Mouse (Mus musculus) forebrain, embryonic 10.5 days (tissue): ENCODE measurements around the gene Gm20379. TPM values are rescaled to one million over a fixed set of nuclear protein-coding genes. Genes with fewer than 3 reads are reported as not detected.

Experiments used
- DNase-seq: peaks from one replicate; pipeline ENCODE4 v3.0.0-alpha.2; 2017; ENCODE audit warnings: low spot score; ENCODE audit errors: extremely low spot score
- H3K27ac ChIP-seq: fragments of 300-500 bp; sonication (generic); 2 replicates; pipeline ENCODE4 v1.5.1; 2016; ENCODE audit warnings: mild to moderate bottlenecking
- H3K27me3 ChIP-seq: fragments of 300-500 bp; sonication (generic); 2 replicates; pipeline ENCODE4 v1.6.1; 2016; ENCODE audit warnings: mild to moderate bottlenecking; ENCODE audit not compliant: poor library complexity, severe bottlenecking
- H3K36me3 ChIP-seq: fragments of 300-500 bp; sonication (generic); replicated peaks from 2 replicates; pipeline ENCODE4 v1.6.1; 2016; ENCODE audit warnings: mild to moderate bottlenecking, moderate library complexity
- H3K4me1 ChIP-seq: fragments of 300-500 bp; sonication (generic); 2 replicates; pipeline ENCODE4 v1.6.1; 2016
- H3K4me3 ChIP-seq: fragments of 300-500 bp; sonication (generic); 2 replicates; pipeline ENCODE4 v1.5.1; 2016; ENCODE audit warnings: mild to moderate bottlenecking, moderate library complexity
- H3K9me3 ChIP-seq: fragments of 300-500 bp; sonication (generic); 2 replicates; pipeline ENCODE4 v1.6.1; 2016; ENCODE audit warnings: mild to moderate bottlenecking, moderate library complexity
- WGBS: fragments of 180-500 bp; shearing (Covaris S2); methylation state at CpG from one replicate; pipeline ENCODE4 v1.1.7; 2016; 5-methylcytosine and 5-hydroxymethylcytosine counted together
- polyA plus RNA-seq: library from polyadenylated mRNA; unstranded; fragments of >200 nt; fragmentation: Nextera tagmentation; extraction: Ambion mirVana; gene quantifications from 2 replicates; pipeline ENCODE4 v1.2.1, GENCODE M21; 2016

Gm20379 gene
- 1.0 and 1.5 TPM in 2 replicates for polyA plus RNA-seq

DNA sequence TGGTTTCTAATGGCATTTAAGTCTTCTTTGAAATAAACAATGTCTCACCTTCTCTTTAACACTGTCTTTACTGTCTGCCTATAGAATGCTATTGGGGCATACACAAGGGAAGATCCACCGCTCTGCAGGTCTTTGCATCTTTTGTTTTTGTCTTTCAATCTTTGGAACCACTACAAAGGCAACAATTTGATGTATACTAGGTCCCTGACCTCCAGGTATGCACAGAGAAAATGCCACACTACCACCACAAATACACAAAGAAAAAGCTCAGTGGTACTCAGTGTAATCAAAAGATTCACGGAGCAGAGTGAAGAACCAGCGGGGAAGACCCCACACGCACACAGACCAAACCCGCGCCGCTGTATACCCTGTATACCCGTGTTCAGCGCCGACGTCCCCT, at the start of gene Gm20379:
Gene Gm20379 (plus strand): TSS at position 301 of the 400 bp plus-strand sequence.
- H3K4me1 ChIP-seq, result no peaks in the 10 kb centered on the region
- H3K9me3 ChIP-seq, result no peaks in the 10 kb centered on the region
- WGBS, result 96% methylated on average over 11 of the region's 11 CpGs
- H3K4me3 ChIP-seq, result no peak within 1 kb of the TSS
- DNase-seq, result no peak
- peaks cover 56% of the 10 kb centered on the region for H3K36me3 ChIP-seq
- H3K27me3 ChIP-seq, result no peaks in the 10 kb centered on the region
- no peak within 1 kb of the TSS for H3K27ac ChIP-seq

DNA sequence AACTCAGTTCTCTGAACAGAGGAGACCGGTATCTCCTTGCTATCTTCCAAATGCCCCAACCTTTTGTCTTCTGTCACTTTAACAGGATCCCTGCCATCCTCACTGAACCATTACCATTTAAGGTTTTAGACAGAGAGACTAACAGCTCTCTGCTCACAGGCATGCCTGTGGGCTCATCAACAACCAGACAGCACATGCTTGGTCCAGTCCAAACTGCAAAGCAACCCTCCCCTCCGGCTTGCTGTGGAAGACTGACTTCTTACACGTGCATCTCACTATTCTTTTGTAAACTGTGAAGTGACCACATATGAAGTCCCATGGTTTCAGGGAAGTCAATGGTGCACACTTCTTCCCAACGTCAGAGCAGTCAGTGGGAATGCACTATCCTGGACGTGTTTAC, 44.5 kb upstream of the Gm20379 start:
- no peak overlapping the region for H3K4me3 ChIP-seq
- 91% methylated on average over 5 of the region's 5 CpGs for WGBS
- H3K4me1 ChIP-seq, result no peaks in the 10 kb centered on the region
- DNase-seq, result no peak
- H3K9me3 ChIP-seq, result no peaks in the 10 kb centered on the region
- no peak overlapping the region for H3K27ac ChIP-seq
- no peaks in the 10 kb centered on the region for H3K27me3 ChIP-seq
- H3K36me3 ChIP-seq, result peaks cover 40% of the 10 kb centered on the region

DNA sequence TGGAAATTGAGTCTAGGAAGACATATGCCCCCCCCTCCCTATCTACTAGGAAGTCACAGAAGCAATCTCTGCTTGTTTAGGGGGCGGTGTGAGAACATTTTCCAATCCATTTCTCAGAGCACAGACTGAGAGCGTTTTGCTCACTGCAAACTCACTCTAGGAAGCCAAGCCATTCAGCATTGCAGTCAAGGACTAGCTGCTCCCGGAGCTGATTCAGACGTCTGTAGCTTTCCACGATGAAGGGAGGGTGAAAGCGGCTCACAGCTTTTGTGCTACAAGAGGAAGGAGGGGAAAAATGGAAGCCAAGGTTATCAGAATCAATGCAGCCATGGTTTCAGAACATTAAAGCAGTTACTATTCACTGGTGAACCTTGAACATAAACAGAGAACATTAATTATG, 42.2 kb upstream of the Gm20379 start:
- H3K27me3 ChIP-seq, result no peaks in the 10 kb centered on the region
- H3K9me3 ChIP-seq, result no peaks in the 10 kb centered on the region
- whole genome bisulfite sequencing, result 93% methylated on average over 6 of the region's 6 CpGs
- no peak for DNase-seq
- H3K36me3 ChIP-seq, result peaks cover 45% of the 10 kb centered on the region
- H3K4me1 ChIP-seq, result no peaks in the 10 kb centered on the region
- no peak overlapping the region for H3K27ac ChIP-seq
- no peak overlapping the region for H3K4me3 ChIP-seq

- WGBS, result 91% methylated on average over 3 of the region's 3 CpGs
- no peak overlapping the region for H3K27ac ChIP-seq
- H3K36me3 ChIP-seq, result peaks cover 28% of the 10 kb centered on the region
- no peaks in the 10 kb centered on the region for H3K27me3 ChIP-seq
- no peaks in the 10 kb centered on the region for H3K4me1 ChIP-seq
- H3K4me3 ChIP-seq, result no peak overlapping the region
- no peaks in the 10 kb centered on the region for H3K9me3 ChIP-seq
- no peak for DNase-seq
These were observed 38.7 kb upstream of the Gm20379 start for GRCm38 (mm10) chr13:92267076-92267475.

GRCm38 (mm10) chr13:92274274-92275198, 31.2 kb upstream of the Gm20379 start:
- peaks cover 34% of the 10 kb centered on the region for H3K36me3 ChIP-seq
- H3K27ac ChIP-seq, result no peak overlapping the region
- H3K4me1 ChIP-seq, result no peaks in the 10 kb centered on the region
- H3K4me3 ChIP-seq, result no peak overlapping the region
- 93% methylated on average over 14 of the region's 14 CpGs for WGBS
- DNase-seq, result no peak
- H3K27me3 ChIP-seq, result no peaks in the 10 kb centered on the region
- no peaks in the 10 kb centered on the region for H3K9me3 ChIP-seq

DNA sequence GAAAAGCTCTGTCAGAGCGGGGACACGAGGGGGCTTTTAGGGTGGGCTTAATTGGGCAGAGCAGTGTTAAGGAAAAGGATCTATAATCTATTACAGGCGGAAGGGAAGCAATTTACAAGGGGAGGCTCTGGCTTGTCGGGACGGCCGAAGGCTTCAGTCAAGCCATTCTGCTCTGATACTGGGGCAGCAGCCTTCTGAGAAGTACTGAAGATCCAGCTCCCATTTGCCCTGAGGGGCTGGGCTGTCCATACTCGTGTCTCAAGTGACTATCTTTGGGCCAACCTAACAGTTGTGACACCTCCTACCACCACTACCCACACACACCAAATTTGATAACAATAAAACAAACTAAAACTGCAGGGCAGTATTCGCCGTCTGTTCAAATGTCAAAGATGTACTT, 30.5 kb upstream of the Gm20379 start:
- no peak for DNase-seq
- WGBS, result 93% methylated on average over 9 of the region's 9 CpGs
- H3K27ac ChIP-seq, result no peak overlapping the region
- no peak overlapping the region for H3K4me3 ChIP-seq
- H3K4me1 ChIP-seq, result no peaks in the 10 kb centered on the region
- no peaks in the 10 kb centered on the region for H3K9me3 ChIP-seq
- no peaks in the 10 kb centered on the region for H3K27me3 ChIP-seq
- peaks cover 34% of the 10 kb centered on the region for H3K36me3 ChIP-seq

GRCm38 (mm10) chr13:92277027-92277426, 28.8 kb upstream of the Gm20379 start:
- Histone ChIP-seq H3K27ac (no peak overlapping the region), H3K36me3 (peaks cover 41% of the 10 kb centered on the region)
- 96% methylated on average over 2 of the region's 2 CpGs for WGBS

GRCm38 (mm10) chr13:92291605-92292004, 14.2 kb upstream of the Gm20379 start:
- Histone ChIP-seq H3K36me3 (peaks cover 55% of the 10 kb centered on the region), H3K27ac (no peak overlapping the region), H3K9me3 (no peaks in the 10 kb centered on the region), H3K27me3 (no peaks in the 10 kb centered on the region), H3K4me3 (no peak overlapping the region), H3K4me1 (no peaks in the 10 kb centered on the region)
- DNase-seq, result no peak
- 87% methylated on average over 4 of the region's 4 CpGs for WGBS

More at GRCm38 (mm10) chr13:92277027-92277426, 28.8 kb upstream of the Gm20379 start:
- no peak for DNase-seq
- Histone ChIP-seq H3K9me3 (no peaks in the 10 kb centered on the region), H3K4me3 (no peak overlapping the region), H3K4me1 (no peaks in the 10 kb centered on the region), H3K27me3 (no peaks in the 10 kb centered on the region)

DNA sequence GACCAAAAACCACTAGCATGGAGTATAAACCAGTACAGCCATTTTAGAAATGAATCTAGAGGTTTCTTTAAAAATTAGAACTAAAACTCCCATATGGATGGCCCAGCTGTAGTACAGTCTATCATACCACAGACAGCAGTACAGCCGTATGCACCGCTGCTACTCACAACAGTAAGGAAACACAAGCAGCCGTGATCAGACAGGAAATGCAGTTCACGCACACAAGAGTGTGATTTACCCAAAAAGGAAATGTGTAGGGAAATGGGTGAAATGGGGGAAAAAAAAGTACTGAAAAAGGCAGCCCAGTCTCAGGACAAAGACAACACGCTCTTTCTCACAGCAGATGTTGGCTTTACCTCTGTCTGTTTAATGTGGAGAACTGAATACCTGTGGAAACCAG, 11.9 kb upstream of the Gm20379 start:
- 90% methylated on average over 5 of the region's 5 CpGs for WGBS
- Histone ChIP-seq H3K27me3 (no peaks in the 10 kb centered on the region), H3K4me3 (no peak overlapping the region), H3K9me3 (no peaks in the 10 kb centered on the region), H3K36me3 (peaks cover 66% of the 10 kb centered on the region), H3K4me1 (no peaks in the 10 kb centered on the region), H3K27ac (no peak overlapping the region)
- no peak for DNase-seq

DNA sequence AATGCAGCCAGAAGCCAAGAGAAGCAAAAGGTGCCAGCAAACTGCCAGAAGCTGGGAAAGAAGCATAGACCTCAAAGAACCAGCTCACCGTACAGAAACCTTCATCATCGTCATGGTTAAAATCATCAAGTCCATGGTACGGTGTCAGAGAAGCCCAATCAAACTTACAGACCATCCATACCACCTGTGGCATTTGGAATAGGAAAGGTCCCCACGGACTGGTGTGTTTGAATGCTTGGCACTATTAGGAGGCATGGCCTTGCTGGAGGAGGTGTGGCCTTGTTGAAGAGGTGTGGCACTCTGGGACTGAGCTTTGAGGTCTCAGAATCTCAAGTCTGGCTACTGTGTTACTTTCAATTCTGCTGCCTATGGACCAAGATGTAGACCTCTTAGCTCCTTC, 9.3 kb upstream of the Gm20379 start:
- Histone ChIP-seq H3K36me3 (peaks cover 61% of the 10 kb centered on the region), H3K9me3 (no peaks in the 10 kb centered on the region), H3K4me1 (no peaks in the 10 kb centered on the region), H3K27me3 (no peaks in the 10 kb centered on the region), H3K4me3 (no peak overlapping the region), H3K27ac (no peak overlapping the region)
- WGBS, result 96% methylated on average over 4 of the region's 4 CpGs
- no peak for DNase-seq

DNA sequence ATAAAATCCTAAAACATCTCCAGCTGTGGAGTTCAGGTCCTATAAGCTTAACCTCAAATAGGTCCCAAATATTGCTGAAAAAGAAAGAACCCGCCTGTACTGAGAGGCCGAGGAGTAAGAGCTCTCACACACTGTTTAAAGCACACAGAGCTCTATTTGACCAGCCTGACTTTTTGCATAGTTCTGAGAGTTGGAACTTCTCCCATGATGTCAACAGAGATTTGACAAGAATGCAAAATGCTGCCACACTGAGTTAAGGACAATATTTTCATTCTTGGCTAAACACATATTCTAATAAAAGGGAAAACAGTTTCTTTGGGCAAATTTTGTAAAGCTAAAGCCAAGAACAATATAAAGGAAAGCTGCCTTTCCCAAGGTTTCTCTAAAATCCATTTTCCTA, 8.8 kb upstream of the Gm20379 start:
- Histone ChIP-seq H3K27ac (no peak overlapping the region), H3K4me1 (no peaks in the 10 kb centered on the region), H3K36me3 (peaks cover 63% of the 10 kb centered on the region), H3K4me3 (no peak overlapping the region), H3K27me3 (no peaks in the 10 kb centered on the region), H3K9me3 (no peaks in the 10 kb centered on the region)
- no peak for DNase-seq
- WGBS, result 96% methylated on average over 2 of the region's 2 CpGs

- WGBS, result 82% methylated on average over 1 of the region's 1 CpGs
These were observed 6.3 kb upstream of the Gm20379 start for GRCm38 (mm10) chr13:92299522-92299921.

GRCm38 (mm10) chr13:92301754-92302153, 4.0 kb upstream of the Gm20379 start:
- Histone ChIP-seq H3K4me1 (no peaks in the 10 kb centered on the region), H3K4me3 (no peak overlapping the region), H3K27ac (no peak overlapping the region), H3K36me3 (peaks cover 61% of the 10 kb centered on the region), H3K27me3 (no peaks in the 10 kb centered on the region), H3K9me3 (no peaks in the 10 kb centered on the region)
- DNase-seq, result no peak
- 90% methylated on average over 4 of the region's 4 CpGs for WGBS

More at GRCm38 (mm10) chr13:92299522-92299921, 6.3 kb upstream of the Gm20379 start:
- no peaks in the 10 kb centered on the region for H3K27me3 ChIP-seq
- peaks cover 58% of the 10 kb centered on the region for H3K36me3 ChIP-seq
- no peaks in the 10 kb centered on the region for H3K4me1 ChIP-seq
- no peak overlapping the region for H3K4me3 ChIP-seq
- no peak overlapping the region for H3K27ac ChIP-seq
- no peaks in the 10 kb centered on the region for H3K9me3 ChIP-seq
- no peak for DNase-seq
